Mouse (Mus musculus) thymus, postnatal 10 days (tissue): ENCODE results near the gene Cd320.
"Not testable (repeated sequence)": the region's sequence is repeated elsewhere in the genome, so short reads cannot be mapped to it uniquely, and the experiment has no call there.

Experiments used
- DNase-seq, 2 experiments: peaks; one replicate each; pipeline ENCODE4 v3.0.0; 2021; ENCODE audit warnings: low spot score in 2 of 2

Gene Cd320

DNA sequence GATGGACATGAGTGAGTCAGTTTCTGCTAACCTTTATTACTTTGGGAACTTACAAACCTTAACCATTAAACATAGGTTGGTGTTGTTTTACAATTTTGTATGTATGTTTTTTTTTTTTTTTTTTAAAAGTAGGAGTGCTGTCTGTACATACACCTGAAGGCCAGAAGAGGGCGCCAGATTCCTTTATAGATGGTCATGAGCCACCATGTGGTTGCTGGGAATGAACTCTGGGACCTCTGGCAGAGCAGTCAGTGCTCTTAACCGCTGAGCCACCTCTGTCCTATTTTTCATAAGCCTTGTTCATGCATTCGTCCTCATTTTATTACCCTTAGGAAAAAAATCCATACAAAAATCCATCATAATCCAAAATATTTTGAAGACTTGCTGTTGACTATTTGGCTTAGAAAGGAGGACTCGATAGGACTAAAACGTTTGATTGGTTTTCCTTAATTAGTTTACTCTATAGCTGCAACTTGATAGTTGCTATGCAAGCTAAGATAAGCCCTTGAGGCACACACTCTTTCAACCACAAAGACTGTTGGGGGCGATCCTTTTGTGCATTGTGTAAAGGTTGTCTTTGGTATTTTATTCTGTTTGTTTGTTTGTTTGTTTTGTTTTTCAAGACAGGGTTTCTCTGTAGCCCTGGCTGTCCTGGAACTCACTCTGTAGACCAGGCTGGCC, 54.4 kb downstream of the Cd320 start:
- DNase-seq = no peak

DNA sequence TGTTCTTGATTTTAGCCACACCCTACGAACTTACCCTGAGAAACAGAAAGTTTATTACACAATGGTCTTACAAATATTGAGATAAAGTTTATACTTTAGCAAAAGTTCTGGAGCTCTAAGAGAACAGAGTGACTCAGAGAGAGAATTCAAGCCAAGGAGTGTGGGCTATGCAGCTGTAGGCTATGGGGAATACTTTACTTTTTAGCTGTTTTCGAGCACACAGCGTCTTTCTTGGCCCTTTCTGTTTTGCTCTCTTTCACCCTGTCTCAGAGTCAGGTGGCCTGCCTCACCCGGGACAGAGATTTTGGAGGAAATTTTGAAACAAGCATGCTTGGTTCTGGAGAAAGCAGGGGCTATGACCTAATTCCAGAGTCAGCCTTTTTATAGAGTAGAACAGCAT, 55.3 kb downstream of the Cd320 start:
- not testable (repeated sequence) for DNase-seq
